Mouse (Mus musculus) splenic B cell, adult 2 months (primary cell): ENCODE data around the gene Dlst.
A peak's percentile ranks its signal among the peaks of the same experiment; 100 is the strongest.

ENCODE experiments used
- DNase-seq: peaks from one replicate; pipeline ENCODE4 v3.0.0-alpha.2; 2011; ENCODE audit warnings: low read depth, low spot score
- H3K27me3 ChIP-seq: 2 replicates; pipeline ENCODE4 v1.6.1; 2012; ENCODE audit warnings: mild to moderate bottlenecking, low read length, moderate library complexity, mixed read lengths; ENCODE audit not compliant: control insufficient read depth, poor library complexity, insufficient read depth, severe bottlenecking
- H3K36me3 ChIP-seq: 2 replicates; pipeline ENCODE4 v1.6.1; 2012; ENCODE audit warnings: mild to moderate bottlenecking, low read length, moderate library complexity, mixed read lengths; ENCODE audit not compliant: control insufficient read depth, poor library complexity, insufficient read depth, severe bottlenecking

Dlst gene

GRCm38 (mm10) chr12:85110698-85111592, at the start of gene Dlst, which contains the start of gene Prox2:
Gene Dlst (plus strand): TSS chr12:85110833.
Gene Prox2 (minus strand): TSS chr12:85110759.
- Histone ChIP-seq H3K36me3 (peaks cover 2% of the 10 kb centered on the region; the same call in 1 of the 2 replicates), H3K27me3 (no peaks in the 10 kb centered on the region)
- DNase-seq: peak; percentile 86

- peaks cover 16% of the 10 kb centered on the region for H3K36me3 ChIP-seq
- no peak for DNase-seq
- H3K27me3 ChIP-seq: no peaks in the 10 kb centered on the region
Measured at GRCm38 (mm10) chr12:85071043-85071442, 39.6 kb upstream of the Dlst start.

GRCm38 (mm10) chr12:85077100-85077499, 33.5 kb upstream of the Dlst start:
- H3K27me3 ChIP-seq: no peaks in the 10 kb centered on the region
- peaks cover 8% of the 10 kb centered on the region for H3K36me3 ChIP-seq
- DNase-seq: no peak

GRCm38 (mm10) chr12:85084257-85084656, 26.4 kb upstream of the Dlst start:
- no peak for DNase-seq
- H3K36me3 ChIP-seq: no peaks in the 10 kb centered on the region; the same call in 1 of the 2 replicates
- H3K27me3 ChIP-seq: no peaks in the 10 kb centered on the region

- no peaks in the 10 kb centered on the region; the same call in 1 of the 2 replicates for H3K36me3 ChIP-seq
- no peak for DNase-seq
- H3K27me3 ChIP-seq: no peaks in the 10 kb centered on the region
Measured at GRCm38 (mm10) chr12:85084941-85085340, 25.7 kb upstream of the Dlst start.

GRCm38 (mm10) chr12:85087845-85088244, 22.8 kb upstream of the Dlst start:
- DNase-seq: no peak
- H3K36me3 ChIP-seq: peaks cover 2% of the 10 kb centered on the region; the same call in 1 of the 2 replicates
- H3K27me3 ChIP-seq: no peaks in the 10 kb centered on the region

GRCm38 (mm10) chr12:85091190-85091589, 19.4 kb upstream of the Dlst start:
- Histone ChIP-seq H3K27me3 (no peaks in the 10 kb centered on the region), H3K36me3 (peaks cover 2% of the 10 kb centered on the region; the same call in 1 of the 2 replicates)
- no peak for DNase-seq

GRCm38 (mm10) chr12:85092214-85092613, 18.4 kb upstream of the Dlst start:
- peak; percentile 82 for DNase-seq
- Histone ChIP-seq H3K27me3 (no peaks in the 10 kb centered on the region), H3K36me3 (peaks cover 2% of the 10 kb centered on the region; the same call in 1 of the 2 replicates)

GRCm38 (mm10) chr12:85094010-85094409, 16.6 kb upstream of the Dlst start:
- DNase-seq: no peak
- no peaks in the 10 kb centered on the region for H3K27me3 ChIP-seq
- H3K36me3 ChIP-seq: peaks cover 2% of the 10 kb centered on the region; the same call in 1 of the 2 replicates

- no peak for DNase-seq
- Histone ChIP-seq H3K36me3 (peaks cover 2% of the 10 kb centered on the region; the same call in 1 of the 2 replicates), H3K27me3 (no peaks in the 10 kb centered on the region)
Measured at GRCm38 (mm10) chr12:85094706-85095105, 15.9 kb upstream of the Dlst start.

- Histone ChIP-seq H3K27me3 (no peaks in the 10 kb centered on the region), H3K36me3 (peaks cover 2% of the 10 kb centered on the region; the same call in 1 of the 2 replicates)
- DNase-seq: no peak
Measured at GRCm38 (mm10) chr12:85095146-85095545, 15.5 kb upstream of the Dlst start.

- Histone ChIP-seq H3K36me3 (no peaks in the 10 kb centered on the region), H3K27me3 (no peaks in the 10 kb centered on the region)
- no peak for DNase-seq
Measured at GRCm38 (mm10) chr12:85095859-85096258, 14.8 kb upstream of the Dlst start.

GRCm38 (mm10) chr12:85101001-85101400, 9.6 kb upstream of the Dlst start:
- Histone ChIP-seq H3K36me3 (no peaks in the 10 kb centered on the region), H3K27me3 (no peaks in the 10 kb centered on the region)
- DNase-seq: no peak

GRCm38 (mm10) chr12:85101521-85102106, 9.0 kb upstream of the Dlst start:
- Histone ChIP-seq H3K36me3 (no peaks in the 10 kb centered on the region), H3K27me3 (no peaks in the 10 kb centered on the region)
- DNase-seq: no peak

GRCm38 (mm10) chr12:85103096-85103495, 7.5 kb upstream of the Dlst start:
- H3K36me3 ChIP-seq: no peaks in the 10 kb centered on the region
- no peaks in the 10 kb centered on the region for H3K27me3 ChIP-seq
- no peak for DNase-seq
